Mouse (Mus musculus) midbrain, embryonic 15.5 days (tissue): Measurements from ENCODE around the gene Gm49394. TPM values are rescaled to one million over a fixed set of nuclear protein-coding genes. Genes with fewer than 3 reads are reported as not detected.

ENCODE experiments used
- ATAC-seq: fragments of 200-750 bp; cut with Nextera tagmentation; replicated peaks from 2 replicates; pipeline ENCODE4 v1.8.0; 2017; ENCODE audit warnings: moderate TSS enrichment
- H3K27ac ChIP-seq: fragments of 300-500 bp; sonication (generic); 2 replicates; pipeline ENCODE4 v1.5.1; 2015; ENCODE audit warnings: mild to moderate bottlenecking, inconsistent platforms
- H3K27me3 ChIP-seq: fragments of 300-500 bp; sonication (generic); replicated peaks from 2 replicates; pipeline ENCODE4 v1.6.1; 2015; ENCODE audit warnings: inconsistent platforms
- H3K36me3 ChIP-seq: fragments of 300-500 bp; sonication (generic); replicated peaks from 2 replicates; pipeline ENCODE4 v1.6.1; 2015; ENCODE audit warnings: inconsistent platforms
- H3K4me1 ChIP-seq: fragments of 300-500 bp; sonication (generic); 2 replicates; pipeline ENCODE4 v1.6.1; 2015; ENCODE audit warnings: inconsistent platforms
- H3K4me2 ChIP-seq: fragments of 300-500 bp; sonication (generic); 2 replicates; pipeline ENCODE4 v1.6.1; 2015; ENCODE audit warnings: inconsistent platforms, mild to moderate bottlenecking, moderate library complexity
- H3K4me3 ChIP-seq: fragments of 300-500 bp; sonication (generic); 2 replicates; pipeline ENCODE4 v1.5.1; 2015; ENCODE audit warnings: mild to moderate bottlenecking, inconsistent platforms
- H3K9ac ChIP-seq: fragments of 300-500 bp; sonication (generic); 2 replicates; pipeline ENCODE4 v1.6.1; 2015; ENCODE audit warnings: mild to moderate bottlenecking, inconsistent platforms
- H3K9me3 ChIP-seq: fragments of 300-500 bp; sonication (generic); 2 replicates; pipeline ENCODE4 v1.6.1; 2016; ENCODE audit warnings: inconsistent platforms
- WGBS: fragments of 180-500 bp; shearing (Covaris S2); methylation state at CpG from one replicate; pipeline ENCODE4 v1.1.7; 2015; ENCODE audit warnings: mixed read lengths; 5-methylcytosine and 5-hydroxymethylcytosine counted together
- polyA plus RNA-seq: library from polyadenylated mRNA; unstranded; fragments of >200 nt; fragmentation: Nextera tagmentation; extraction: Ambion mirVana; gene quantifications from 2 replicates; pipeline ENCODE4 v1.2.1, GENCODE M21; 2015

The Gm49394 gene
- polyA plus RNA-seq: not detected in 2 replicates

DNA sequence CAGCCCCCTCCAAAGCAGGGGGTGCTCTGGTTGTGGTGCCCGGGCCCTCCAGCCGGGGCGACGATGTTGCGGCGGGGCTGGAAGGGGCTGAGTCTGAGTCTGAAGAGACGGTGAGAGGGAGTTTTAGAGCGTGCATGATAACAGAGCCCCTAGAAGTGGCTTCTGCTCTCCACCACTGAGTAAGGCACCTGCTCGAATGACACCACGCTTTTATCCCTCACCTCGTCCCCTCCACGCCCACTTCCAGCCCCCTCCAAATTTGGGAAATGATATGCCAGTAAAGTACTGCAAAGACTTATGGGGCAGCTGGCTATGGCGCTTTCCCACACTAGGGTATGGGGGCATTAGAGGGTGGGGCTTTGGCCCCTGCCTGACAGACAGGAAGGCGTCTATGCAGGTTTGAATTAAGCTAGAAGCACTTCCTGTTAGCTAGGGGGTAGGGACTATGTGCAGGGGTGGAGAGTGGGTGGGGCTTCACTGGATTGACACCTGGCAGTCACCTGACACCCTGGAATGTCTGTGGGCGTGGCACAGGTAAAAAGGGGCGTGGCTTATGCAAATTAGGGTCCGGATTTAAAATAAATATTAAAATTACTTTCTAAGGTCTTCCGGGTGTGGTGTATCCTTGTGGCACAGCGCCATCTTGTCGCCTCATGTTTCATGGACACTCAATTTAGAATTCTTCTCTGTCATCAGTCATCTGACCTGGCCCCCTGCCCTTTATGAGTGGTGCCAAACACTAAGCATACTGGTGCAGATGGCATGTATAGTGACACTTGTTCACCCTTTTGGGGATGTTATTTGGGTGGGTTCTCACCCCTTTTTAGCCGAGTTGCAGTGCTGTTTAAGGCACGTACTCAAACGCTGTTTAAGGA lies at the start of gene Gm49394:
Gene Gm49394, minus strand, starts transcription at position 192 of the 875 bp plus-strand sequence.
- WGBS: 85% methylated on average over 23 of the region's 23 CpGs
- Histone ChIP-seq H3K36me3 (no peaks in the 10 kb centered on the region), H3K9me3 (no peaks in the 10 kb centered on the region), H3K27ac (no peak within 1 kb of the TSS), H3K4me2 (no peak within 1 kb of the TSS), H3K9ac (no peak within 1 kb of the TSS), H3K4me3 (no peak within 1 kb of the TSS), H3K4me1 (no peaks in the 10 kb centered on the region), H3K27me3 (peaks cover 25% of the 10 kb centered on the region)
- no peak for ATAC-seq

DNA sequence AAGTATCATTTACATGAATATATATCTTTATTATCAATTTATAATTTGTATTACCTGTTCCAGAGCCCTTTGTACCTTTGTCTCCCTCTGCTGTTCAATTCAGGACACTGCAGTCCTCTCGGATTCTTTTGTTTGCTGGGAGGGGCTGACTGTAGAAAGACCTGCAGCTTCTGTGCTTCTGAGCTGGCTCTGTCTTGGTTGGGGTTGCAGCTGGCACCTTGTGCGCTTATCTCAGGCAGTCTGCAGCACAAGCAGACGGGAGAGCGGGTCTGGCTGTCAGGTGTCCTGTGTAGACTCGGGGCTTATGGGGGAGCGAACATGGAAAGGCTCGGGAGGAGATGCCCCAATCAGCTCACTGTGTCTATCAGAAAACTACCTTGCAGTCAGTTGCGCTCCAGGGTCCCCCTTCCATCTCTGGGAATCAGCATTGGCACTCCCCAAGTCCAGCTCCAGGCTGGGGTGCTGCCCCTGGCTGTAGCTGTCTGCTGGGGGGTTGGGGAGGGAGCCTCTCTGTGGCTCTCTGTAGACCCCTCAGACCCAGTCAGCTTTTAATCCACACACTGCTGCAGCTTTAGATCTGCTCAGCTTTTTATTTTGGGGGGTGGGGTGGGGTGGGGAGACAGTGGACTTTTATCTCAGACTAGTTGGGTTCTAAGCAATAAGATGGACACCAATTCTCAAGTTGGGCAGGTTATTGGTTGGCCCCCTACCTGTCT lies 45.2 kb upstream of the Gm49394 start:
- Histone ChIP-seq H3K27ac (no peak overlapping the region), H3K9ac (peak overlapping the region; percentile 62), H3K9me3 (no peaks in the 10 kb centered on the region), H3K4me3 (peak overlapping the region; percentile 36), H3K4me1 (0 out of 2 replicates have a peak, but pooled peaks cover 2% of the 10 kb centered on the region), H3K36me3 (no peaks in the 10 kb centered on the region), H3K27me3 (no peaks in the 10 kb centered on the region), H3K4me2 (peak overlapping the region; percentile 59)
- 10% methylated on average over 8 of the region's 8 CpGs for WGBS
- 0 out of 2 replicates have a peak, but pooled peaks have one; percentile 39 for ATAC-seq

- Histone ChIP-seq H3K9me3 (no peaks in the 10 kb centered on the region), H3K27me3 (no peaks in the 10 kb centered on the region), H3K4me3 (no peak overlapping the region), H3K4me2 (no peak overlapping the region), H3K4me1 (no peaks in the 10 kb centered on the region), H3K36me3 (no peaks in the 10 kb centered on the region), H3K27ac (no peak overlapping the region), H3K9ac (no peak overlapping the region)
- ATAC-seq: no peak
- 77% methylated on average over 2 of the region's 2 CpGs for WGBS
These were observed 37.1 kb upstream of the Gm49394 start for GRCm38 (mm10) chr7:142706873-142707272.

GRCm38 (mm10) chr7:142699334-142699860 lies 29.7 kb upstream of the Gm49394 start:
- WGBS: 70% methylated on average over 5 of the region's 5 CpGs

GRCm38 (mm10) chr7:142678611-142679010 lies 8.9 kb upstream of the Gm49394 start:
- WGBS: 86% methylated on average over 3 of the region's 3 CpGs
- no peak overlapping the region for H3K4me3 ChIP-seq
- ATAC-seq: no peak
- H3K4me1 ChIP-seq: no peaks in the 10 kb centered on the region
- no peak overlapping the region for H3K4me2 ChIP-seq
- no peak overlapping the region for H3K27ac ChIP-seq
- H3K36me3 ChIP-seq: no peaks in the 10 kb centered on the region
- no peaks in the 10 kb centered on the region for H3K9me3 ChIP-seq
- H3K27me3 ChIP-seq: no peaks in the 10 kb centered on the region
- H3K9ac ChIP-seq: no peak overlapping the region

More at GRCm38 (mm10) chr7:142699334-142699860, 29.7 kb upstream of the Gm49394 start:
- ATAC-seq: no peak
- Histone ChIP-seq H3K4me3 (no peak overlapping the region), H3K27me3 (no peaks in the 10 kb centered on the region), H3K36me3 (no peaks in the 10 kb centered on the region), H3K27ac (no peak overlapping the region), H3K9me3 (no peaks in the 10 kb centered on the region), H3K9ac (no peak overlapping the region), H3K4me2 (no peak overlapping the region), H3K4me1 (no peaks in the 10 kb centered on the region)

- Histone ChIP-seq H3K9ac (no peak overlapping the region), H3K4me3 (no peak overlapping the region), H3K4me2 (no peak overlapping the region), H3K36me3 (no peaks in the 10 kb centered on the region), H3K27ac (no peak overlapping the region), H3K9me3 (no peaks in the 10 kb centered on the region), H3K4me1 (no peaks in the 10 kb centered on the region), H3K27me3 (no peaks in the 10 kb centered on the region)
- ATAC-seq: no peak
- 11% methylated on average over 3 of the region's 3 CpGs for WGBS
These were observed 5.9 kb upstream of the Gm49394 start for GRCm38 (mm10) chr7:142675644-142676043.

- Histone ChIP-seq H3K4me1 (no peaks in the 10 kb centered on the region), H3K36me3 (no peaks in the 10 kb centered on the region), H3K9me3 (no peaks in the 10 kb centered on the region), H3K27me3 (no peaks in the 10 kb centered on the region), H3K9ac (no peak overlapping the region), H3K27ac (no peak overlapping the region), H3K4me2 (no peak overlapping the region), H3K4me3 (no peak overlapping the region)
- 67% methylated on average over 6 of the region's 6 CpGs for whole genome bisulfite sequencing
- ATAC-seq: no peak
These were observed 5.4 kb upstream of the Gm49394 start for GRCm38 (mm10) chr7:142675141-142675540.

DNA sequence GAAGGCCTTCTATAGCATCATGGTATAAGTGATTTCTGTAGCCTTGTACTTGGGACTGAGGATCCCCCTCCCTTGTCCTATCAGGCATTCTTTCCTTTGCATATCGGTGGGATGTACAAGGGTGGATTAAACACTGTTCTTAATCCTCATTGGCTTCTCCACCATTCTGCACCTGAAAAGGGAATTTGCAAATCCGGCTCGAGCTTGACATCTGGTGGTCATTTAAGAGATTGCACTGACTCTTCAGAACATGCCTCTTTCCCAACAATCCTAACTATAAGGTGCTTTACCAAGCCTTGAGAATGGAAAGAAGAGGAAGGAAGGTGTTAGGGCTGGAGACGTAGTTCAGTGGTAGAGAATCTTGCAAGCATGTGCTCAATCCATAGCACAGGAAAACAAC lies 2.4 kb upstream of the Gm49394 start:
- Histone ChIP-seq H3K27me3 (peaks cover 4% of the 10 kb centered on the region; the same call in 1 of the 2 replicates), H3K9ac (no peak overlapping the region), H3K9me3 (no peaks in the 10 kb centered on the region), H3K36me3 (no peaks in the 10 kb centered on the region), H3K4me1 (no peaks in the 10 kb centered on the region), H3K4me2 (no peak overlapping the region), H3K4me3 (no peak overlapping the region), H3K27ac (no peak overlapping the region)
- no peak for ATAC-seq
- WGBS: 15% methylated on average over 4 of the region's 4 CpGs

- no peaks in the 10 kb centered on the region for H3K4me1 ChIP-seq
- ATAC-seq: no peak
- H3K4me3 ChIP-seq: no peak overlapping the region
- H3K27ac ChIP-seq: no peak overlapping the region
- 90% methylated on average over 1 of the region's 1 CpGs for WGBS
- no peak overlapping the region for H3K4me2 ChIP-seq
- H3K27me3 ChIP-seq: peaks cover 14% of the 10 kb centered on the region
- H3K9ac ChIP-seq: no peak overlapping the region
- no peaks in the 10 kb centered on the region for H3K36me3 ChIP-seq
- H3K9me3 ChIP-seq: no peaks in the 10 kb centered on the region
These were observed 1.3 kb upstream of the Gm49394 start for GRCm38 (mm10) chr7:142671067-142671466.

- 77% methylated on average over 1 of the region's 1 CpGs for WGBS
- H3K4me1 ChIP-seq: peaks cover 6% of the 10 kb centered on the region
- H3K4me3 ChIP-seq: no peak overlapping the region
- no peak overlapping the region for H3K9ac ChIP-seq
- H3K27me3 ChIP-seq: peaks cover 41% of the 10 kb centered on the region
- H3K27ac ChIP-seq: no peak overlapping the region
- no peaks in the 10 kb centered on the region for H3K9me3 ChIP-seq
- H3K36me3 ChIP-seq: no peaks in the 10 kb centered on the region
- H3K4me2 ChIP-seq: no peak overlapping the region
- ATAC-seq: no peak
These were observed 1.4 kb downstream of the Gm49394 start for GRCm38 (mm10) chr7:142668328-142668727.

DNA sequence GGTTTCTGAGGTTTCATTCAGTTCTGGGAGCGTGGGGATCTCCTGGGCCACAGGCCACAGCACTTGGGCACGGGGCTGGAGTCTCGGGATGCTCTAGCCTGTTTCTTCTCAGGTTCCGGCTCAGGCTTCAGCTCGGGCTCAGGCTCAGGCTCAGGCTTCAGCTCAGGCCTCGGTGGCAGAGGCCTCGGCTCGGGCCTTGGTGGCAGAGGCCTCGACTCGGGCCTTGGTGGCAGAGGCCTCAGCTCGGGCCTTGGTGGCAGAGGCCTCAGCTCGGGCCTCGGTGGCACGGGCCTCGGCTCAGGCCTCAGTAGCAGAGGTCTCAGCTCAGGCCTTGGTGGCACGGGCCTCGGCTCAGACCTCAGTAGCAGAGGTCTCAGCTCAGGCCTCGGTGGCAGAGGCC lies 2.2 kb downstream of the Gm49394 start:
- Histone ChIP-seq H3K9ac (no peak overlapping the region), H3K4me2 (no peak overlapping the region), H3K9me3 (no peaks in the 10 kb centered on the region), H3K4me3 (no peak overlapping the region), H3K36me3 (no peaks in the 10 kb centered on the region), H3K27ac (no peak overlapping the region), H3K27me3 (peaks cover 49% of the 10 kb centered on the region), H3K4me1 (peaks cover 6% of the 10 kb centered on the region)
- no peak for ATAC-seq
- 96% methylated on average over 18 of the region's 18 CpGs for WGBS

DNA sequence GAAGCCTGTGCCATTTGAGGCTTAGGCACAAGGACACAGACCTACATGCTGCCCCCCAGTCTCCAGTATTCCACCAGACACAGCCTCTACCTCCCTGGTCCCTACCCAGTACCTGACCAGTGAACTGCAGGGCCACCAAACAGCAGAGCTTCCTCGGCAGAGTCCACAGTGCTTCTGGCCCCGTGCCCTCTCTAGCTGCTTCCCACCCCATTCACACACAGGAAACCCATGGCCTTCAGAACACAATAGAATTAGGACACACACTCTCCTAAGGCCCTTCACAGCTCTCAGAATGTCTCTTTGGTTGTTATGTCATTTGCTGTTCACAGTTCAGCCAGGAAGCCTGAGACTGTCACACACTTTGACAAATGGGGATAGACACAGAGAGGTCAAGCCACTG lies 3.1 kb downstream of the Gm49394 start, which contains the start of gene Igf2:
Gene Igf2, minus strand, starts transcription at position 158 of the 400 bp plus-strand sequence.
- WGBS: 61% methylated on average over 2 of the region's 2 CpGs
- Histone ChIP-seq H3K9me3 (no peaks in the 10 kb centered on the region), H3K4me2 (no peak within 1 kb of the TSS), H3K4me3 (no peak within 1 kb of the TSS), H3K27ac (no peak within 1 kb of the TSS), H3K4me1 (peaks cover 6% of the 10 kb centered on the region), H3K36me3 (no peaks in the 10 kb centered on the region), H3K27me3 (peaks cover 56% of the 10 kb centered on the region), H3K9ac (no peak within 1 kb of the TSS)
- ATAC-seq: no peak
